Mouse (Mus musculus): Measurements from ENCODE around the gene Pml. TPM values are rescaled to one million over a fixed set of nuclear protein-coding genes. Genes with fewer than 3 reads are reported as not detected.

The Pml gene
- total RNA-seq, 1 experiment from 2014 or later: 35.1 TPM

Small RNA genes lying within 50 kb of the gene (microRNA-seq; reads per million reads assigned to microRNA genes)
- gene Mir6385: 0 reads per million in 2 experiments

Other genes with a start within 250 kb of the Pml start
- gene Cyp11a1, start 243.4 kb downstream of the Pml start, total RNA-seq (2021): 6,596 and 7,089 TPM in 2 replicates
- 1.6 and 2.1 TPM in 2 replicates for gene Stra6, start 186.0 kb downstream of the Pml start, total RNA-seq (2021)
- gene Ccdc33, start 131.0 kb downstream of the Pml start, total RNA-seq (2021): 0.39 and 0.76 TPM in 2 replicates
- gene Islr, start 45.5 kb downstream of the Pml start, total RNA-seq (2021): 10.0 and 13.3 TPM in 2 replicates
- 0.64 and 1.7 TPM in 2 replicates for gene Islr2, start 45.5 kb downstream of the Pml start, total RNA-seq (2021)
- 18.2 and 29.6 TPM in 2 replicates for gene Stoml1, start 3.4 kb upstream of the Pml start, total RNA-seq (2021)
- 15.1 and 15.8 TPM in 2 replicates for gene Loxl1, start 63.4 kb upstream of the Pml start, total RNA-seq (2021)
- gene Tbc1d21, start 120.7 kb upstream of the Pml start, total RNA-seq (2021): not detected in 2 replicates
- gene Insyn1, start 238.8 kb upstream of the Pml start, total RNA-seq (2021): 8.0 and 10.2 TPM in 2 replicates

All from adrenal gland, postnatal 25 days (tissue).